Mouse (Mus musculus) telencephalon, adult 2 months (tissue): ENCODE results near the gene Mccc1.

Source experiments
- DNase-seq: peaks from one replicate; pipeline ENCODE4 v3.0.0-alpha.2; 2011; ENCODE audit warnings: low read depth, low spot score

Gene Mccc1

GRCm38 (mm10) chr3:36000275-36001239 lies at the start of gene Mccc1:
TSS of gene Mccc1 (minus strand) at chr3:36000678.
- DNase-seq: peak; percentile 98

GRCm38 (mm10) chr3:36049106-36049505 lies 48.6 kb upstream of the Mccc1 start:
- no peak for DNase-seq

GRCm38 (mm10) chr3:36045086-36045485 lies 44.6 kb upstream of the Mccc1 start:
- no peak for DNase-seq

- no peak for DNase-seq
Measured at GRCm38 (mm10) chr3:36044520-36044919, 44.0 kb upstream of the Mccc1 start.

GRCm38 (mm10) chr3:36031740-36032510 lies 31.4 kb upstream of the Mccc1 start:
- no peak for DNase-seq

- DNase-seq: no peak
Measured at GRCm38 (mm10) chr3:36029993-36030392, 29.5 kb upstream of the Mccc1 start.

GRCm38 (mm10) chr3:36025732-36026131 lies 25.3 kb upstream of the Mccc1 start:
- DNase-seq: no peak

GRCm38 (mm10) chr3:36011239-36011638 lies 10.8 kb upstream of the Mccc1 start:
- DNase-seq: no peak

- DNase-seq: no peak
Measured at GRCm38 (mm10) chr3:36008411-36009154, 8.1 kb upstream of the Mccc1 start.

- DNase-seq: peak; percentile 41
Measured at GRCm38 (mm10) chr3:36004028-36004895, 3.8 kb upstream of the Mccc1 start.

GRCm38 (mm10) chr3:35994552-35995531 lies 5.6 kb downstream of the Mccc1 start:
- no peak for DNase-seq

- DNase-seq: no peak
Measured at GRCm38 (mm10) chr3:35990715-35991114, 9.8 kb downstream of the Mccc1 start.

- DNase-seq: no peak
Measured at GRCm38 (mm10) chr3:35988031-35988430, 12.4 kb downstream of the Mccc1 start.

- DNase-seq: no peak
Measured at GRCm38 (mm10) chr3:35986266-35986665, 14.2 kb downstream of the Mccc1 start.

- DNase-seq: no peak
Measured at GRCm38 (mm10) chr3:35973551-35973950, 26.9 kb downstream of the Mccc1 start.

GRCm38 (mm10) chr3:35972985-35973384 lies 27.5 kb downstream of the Mccc1 start:
- no peak for DNase-seq

- DNase-seq: peak; percentile 8
Measured at GRCm38 (mm10) chr3:35971149-35971548, 29.3 kb downstream of the Mccc1 start.

- DNase-seq: no peak
Measured at GRCm38 (mm10) chr3:35970441-35970840, 30.0 kb downstream of the Mccc1 start.

GRCm38 (mm10) chr3:35967366-35967921 lies 33.0 kb downstream of the Mccc1 start:
- DNase-seq: no peak
